Mouse (Mus musculus) urinary bladder, postnatal 25 days (tissue): ENCODE measurements around the gene Rilpl1.

Source experiments
- DNase-seq: peaks from one replicate; pipeline ENCODE4 v3.0.0; 2022; ENCODE audit warnings: low spot score

Gene Rilpl1

GRCm38 (mm10) chr5:124450641-124451340 lies 80.4 kb downstream of the Rilpl1 start:
- no peak for DNase-seq

- DNase-seq, result no peak
Measured at GRCm38 (mm10) chr5:124450051-124450450, 81.1 kb downstream of the Rilpl1 start.

GRCm38 (mm10) chr5:124449494-124449893 lies 81.7 kb downstream of the Rilpl1 start:
- DNase-seq, result no peak

- DNase-seq, result peak; percentile 54
Measured at GRCm38 (mm10) chr5:124446301-124446881, 84.8 kb downstream of the Rilpl1 start.

GRCm38 (mm10) chr5:124445621-124446293 lies 85.4 kb downstream of the Rilpl1 start:
- DNase-seq, result peak; percentile 44

GRCm38 (mm10) chr5:124444661-124445561 lies 86.3 kb downstream of the Rilpl1 start:
- DNase-seq, result peak; percentile 68

GRCm38 (mm10) chr5:124444208-124444607 lies 87.0 kb downstream of the Rilpl1 start:
- no peak for DNase-seq
